Mouse (Mus musculus) brain, embryonic 14.5 days (tissue): ENCODE measurements around the gene Pih1d3.

Source experiments
- CTCF ChIP-seq: fragments of 200-500 bp; IDR thresholded peaks from 2 replicates; pipeline ENCODE4 v1.5.1; 2012; ENCODE audit warnings: inconsistent platforms, mild to moderate bottlenecking, moderate library complexity, borderline replicate concordance; ENCODE audit not compliant: insufficient read depth, insufficient read length; ENCODE audit errors: extremely low read depth
- POLR2A ChIP-seq: fragments of 200-500 bp; IDR thresholded peaks from 2 replicates; pipeline ENCODE4 v1.6.1; 2012; ENCODE audit warnings: mild to moderate bottlenecking, inconsistent platforms, borderline replicate concordance; ENCODE audit not compliant: poor library complexity, insufficient read depth, insufficient read length, severe bottlenecking; ENCODE audit errors: extremely low read depth

DNA sequence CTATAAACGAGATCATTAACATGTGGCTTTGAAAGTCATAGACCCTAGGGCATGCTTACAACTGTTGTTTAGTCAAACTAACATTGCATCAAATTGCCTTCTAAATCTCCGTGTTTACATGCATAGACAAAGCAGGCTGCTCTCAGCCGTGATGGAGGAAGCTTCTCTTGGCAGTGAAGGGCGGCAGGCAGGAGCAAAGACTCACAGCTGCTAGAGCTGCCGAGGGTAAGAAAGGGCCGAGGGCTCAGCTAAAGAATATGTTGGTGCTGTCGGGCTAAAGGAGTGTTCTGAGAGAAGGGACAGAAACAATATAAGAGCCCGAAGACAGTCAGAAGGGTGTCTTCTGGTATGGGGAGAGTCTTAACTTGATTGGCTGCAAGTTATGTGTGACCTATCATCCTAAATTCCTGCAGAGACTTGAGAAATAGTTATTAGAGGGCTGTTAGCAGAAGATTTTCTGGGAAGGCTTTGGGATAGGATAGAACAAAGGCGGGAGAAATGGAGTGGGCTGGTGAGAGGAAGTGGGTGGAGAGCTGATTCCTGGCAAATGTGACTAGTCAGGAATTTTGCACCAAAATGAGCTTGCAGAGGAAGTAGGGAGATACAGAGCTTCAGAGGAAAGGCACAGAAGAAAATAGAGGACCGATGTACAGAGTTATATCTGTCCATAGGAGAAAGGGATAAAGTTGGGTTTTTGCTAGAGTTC, 37.7 kb downstream of the Pih1d3 start:
- TF ChIP-seq CTCF (no peak), POLR2A (no peak)
